Comparison of ENCODE assay signal across 25 mouse cellular contexts in the genomic region with DNA sequence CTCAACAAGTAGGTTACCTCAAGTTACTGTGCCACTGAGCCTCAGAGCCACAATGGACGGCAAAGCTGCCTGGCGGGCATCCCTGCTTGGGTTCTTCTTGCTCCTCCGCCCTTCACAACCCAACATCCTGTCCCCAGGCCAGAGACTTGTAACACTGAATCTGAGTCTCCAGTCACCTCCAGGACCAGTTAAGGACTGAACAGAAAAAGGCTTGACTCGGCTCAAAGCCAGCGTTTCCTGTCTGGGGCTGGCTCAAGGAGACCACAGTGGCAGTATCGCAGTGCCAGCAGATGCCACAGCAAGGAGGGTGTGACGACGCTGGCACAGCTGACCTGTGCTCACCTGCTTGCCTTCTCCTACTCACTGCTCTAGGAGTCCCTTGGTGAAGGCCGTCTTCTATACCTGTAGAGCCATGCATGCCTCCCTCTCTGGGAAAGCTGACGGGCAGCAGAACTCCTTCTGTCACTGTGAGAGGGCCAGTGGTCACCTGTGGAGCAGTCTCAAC. TPM values are rescaled to one million over a fixed set of nuclear protein-coding genes. Genes with fewer than 3 reads are reported as not detected.
A peak's percentile ranks its signal among the peaks of the same experiment; 100 is the strongest.
DNase-seq lines count a peak whose midpoint lies in the region; ATAC-seq and TF ChIP-seq lines count a peak whose summit lies in the region.
"Had no signal": no experiment of that assay in that cellular context is flagged by ENCODE, and none has a peak within 500 bp of the region (broad histone marks: within the 10 kb centered on the region; RNA-seq: fewer than 3 reads in every experiment).

No protein-coding gene starts in this region.

- no peak for TF ChIP-seq POLR2A in cerebellum, adult 2 months (IDR thresholded peaks at IDR 0.05; ENCODE audit: borderline replicate concordance, insufficient read depth, low read length)
- TF ChIP-seq POLR2A in myocyte (IDR thresholded peaks at IDR 0.05; ENCODE audit: insufficient read length, low read depth): no peak

- H3K27ac ChIP-seq in cerebellum, adult 2 months (ENCODE audit: insufficient read depth, low read length): no peak overlapping the region
- no peak overlapping the region for H3K27ac ChIP-seq in forebrain, embryonic 14.5 days (ENCODE audit: low read depth, low read length)
- H3K27ac ChIP-seq: embryonic facial prominence, embryonic 15.5 days; forebrain, embryonic 10.5 days; forebrain, embryonic 15.5 days; heart, embryonic 10.5 days; hindbrain, embryonic 14.5 days had no signal

- H3ac ChIP-seq in myocyte (ENCODE audit: control insufficient read depth, insufficient read length): no peak overlapping the region

- DNase-seq in cerebellum, postnatal 10 days: peak; percentile 32 to 44
- DNase-seq in cerebellum, adult 2 months: no peak
- DNase-seq in forebrain, embryonic 14.5 days (ENCODE audit: low spot score): no peak
- DNase-seq: adrenal gland, postnatal 14 days; cerebellum, adult 8-10 months; embryo, embryonic 11 days; gastrocnemius, postnatal 36 days; heart, adult 18-20 months; heart, postnatal 10 days; heart, postnatal 4 days had no signal

- no peak overlapping the region for H3K9ac ChIP-seq in forebrain, embryonic 14.5 days (ENCODE audit: low read length)
- H3K9ac ChIP-seq: embryonic facial prominence, embryonic 15.5 days; forebrain, embryonic 15.5 days; hindbrain, embryonic 14.5 days had no signal

- H3K4me1 ChIP-seq in cerebellum, adult 2 months (ENCODE audit: control insufficient read depth, insufficient read depth, low read length): peaks cover 38% of the 10 kb centered on the region
- H3K4me1 ChIP-seq in megakaryocyte, embryonic 14.5 days: peaks cover 67% of the 10 kb centered on the region
- H3K4me1 ChIP-seq in forebrain, embryonic 14.5 days (ENCODE audit: control insufficient read depth, insufficient read depth, low read length): no peaks in the 10 kb centered on the region
- H3K4me1 ChIP-seq: embryonic facial prominence, embryonic 15.5 days; forebrain, embryonic 10.5 days; forebrain, embryonic 15.5 days had no signal

- H3K36me3 ChIP-seq in megakaryocyte, embryonic 14.5 days (replicated peaks; ENCODE audit: low read length): peaks cover 100% of the 10 kb centered on the region
- peaks cover 74% of the 10 kb centered on the region for H3K36me3 ChIP-seq in myocyte (ENCODE audit: control insufficient read depth, insufficient read depth)
- peaks cover 98% of the 10 kb centered on the region for H3K36me3 ChIP-seq in forebrain, embryonic 14.5 days (ENCODE audit: control insufficient read depth, insufficient read depth, low read length)

- TF ChIP-seq CTCF in cerebellum, adult 2 months (IDR thresholded peaks at IDR 0.05; ENCODE audit: borderline replicate concordance, insufficient read depth, low read depth, low read length): no peak

- no peak overlapping the region for H3K4me3 ChIP-seq in cerebellum, adult 2 months (replicated peaks; ENCODE audit: insufficient read depth, low read depth, low read length)
- H3K4me3 ChIP-seq in megakaryocyte, embryonic 14.5 days (replicated peaks): peak overlapping the region; percentile 59
- no peak overlapping the region for H3K4me3 ChIP-seq in myocyte
- no peak overlapping the region for H3K4me3 ChIP-seq in forebrain, embryonic 14.5 days (ENCODE audit: low read depth, low read length)
- H3K4me3 ChIP-seq: embryonic facial prominence, embryonic 15.5 days; erythroblast, embryonic 14.5 days; forebrain, embryonic 10.5 days; forebrain, embryonic 15.5 days; heart, embryonic 10.5 days had no signal

- no peaks in the 10 kb centered on the region for H3K79me2 ChIP-seq in myocyte (ENCODE audit: control insufficient read depth, insufficient read depth)

- H3K4me2 ChIP-seq in myocyte (ENCODE audit: low read depth): no peak overlapping the region
- no peak overlapping the region for H3K4me2 ChIP-seq in forebrain, embryonic 14.5 days (ENCODE audit: low read length)
- H3K4me2 ChIP-seq: embryonic facial prominence, embryonic 15.5 days; forebrain, embryonic 15.5 days; hindbrain, embryonic 14.5 days had no signal

- no peaks in the 10 kb centered on the region for H3K9me3 ChIP-seq in megakaryocyte, embryonic 14.5 days
- H3K9me3 ChIP-seq in forebrain, embryonic 14.5 days (replicated peaks; ENCODE audit: control insufficient read depth, low read length): no peaks in the 10 kb centered on the region
- H3K9me3 ChIP-seq: embryonic facial prominence, embryonic 15.5 days; forebrain, embryonic 10.5 days; forebrain, embryonic 15.5 days; heart, embryonic 10.5 days had no signal

- 66% methylated on average over 10 of the region's 10 CpGs for WGBS in cerebellum, adult 2 months
- WGBS in forebrain, embryonic 14.5 days: 91% methylated on average over 10 of the region's 10 CpGs

- H3K27me3 ChIP-seq in cerebellum, adult 2 months (ENCODE audit: control insufficient read depth, insufficient read depth, low read length): no peaks in the 10 kb centered on the region
- H3K27me3 ChIP-seq in megakaryocyte, embryonic 14.5 days (replicated peaks): no peaks in the 10 kb centered on the region
- H3K27me3 ChIP-seq in myocyte (ENCODE audit: control insufficient read depth, insufficient read depth, insufficient read length): no peaks in the 10 kb centered on the region
- no peaks in the 10 kb centered on the region for H3K27me3 ChIP-seq in forebrain, embryonic 14.5 days (replicated peaks; ENCODE audit: control insufficient read depth, insufficient read depth, low read length)
- H3K27me3 ChIP-seq: CH12.LX; embryonic facial prominence, embryonic 15.5 days; forebrain, embryonic 15.5 days; Patski had no signal

- no peak for ATAC-seq in megakaryocyte, adult 5-6 weeks (ENCODE audit: poor library complexity, severe bottlenecking)
- ATAC-seq in forebrain, embryonic 14.5 days: no peak
- ATAC-seq in granulocyte monocyte progenitor cell, adult 5-6 weeks (replicated peaks; ENCODE audit: poor library complexity, severe bottlenecking): no peak
- ATAC-seq: activated CD4-positive, CD25-positive, alpha-beta regulatory T cell, adult 4 months; forebrain, embryonic 15.5 days; Patski had no signal

TF ChIP-seq in myocyte, 11 proteins besides CTCF, POLR2A, EP300 and RAD21:
- no peak for TF ChIP-seq REST (IDR thresholded peaks at IDR 0.05; ENCODE audit: insufficient read depth, insufficient read length)
- TF ChIP-seq POLR2AphosphoS2 (IDR thresholded peaks at IDR 0.05; ENCODE audit: insufficient read length, low read depth): peak; percentile 57

RNA-seq across cellular contexts. Expression of a gene that starts 15.3 kb away (rescaled TPM):
- 65.4 and 69.9 TPM in 2 replicates for polyA plus RNA-seq in cerebellum, adult 2 months (2012; rRNA removed)
- polyA plus RNA-seq in megakaryocyte, embryonic 14.5 days (2012; ENCODE audit: insufficient read depth, low replicate concordance): 0.89 TPM in 1 of 2 replicates, not detected in the other
- 0.14 TPM in 1 of 2 replicates, not detected in the other for total RNA-seq in megakaryocyte, adult 5-6 weeks (2015)
- total RNA-seq in megakaryocyte, adult 5-6 weeks (2017): not detected in 2 replicates
- polyA plus RNA-seq in myocyte (2012; fragmentation: generic; extraction: Trizol): 0.13 TPM
- polyA plus RNA-seq in forebrain, embryonic 14.5 days (2014; fragmentation: Nextera tagmentation; extraction: Ambion mirVana): 0.61 and 0.77 TPM in 2 replicates
- not detected in 2 replicates for total RNA-seq in granulocyte monocyte progenitor cell, adult 5-6 weeks (2014; fragmentation: Nextera tagmentation)
- not detected in 2 replicates for total RNA-seq in granulocyte monocyte progenitor cell, adult 5-6 weeks (2017)
- total RNA-seq: gastrocnemius, adult 8-10 months; gastrocnemius, postnatal 36 days had no signal
- polyA plus RNA-seq: activated CD4-positive, CD25-positive, alpha-beta regulatory T cell, adult 4 months had no signal

RNA-seq across cellular contexts. Expression of a gene that starts 26.9 kb away (rescaled TPM):
- polyA plus RNA-seq in cerebellum, adult 2 months (2012; rRNA removed): 0.89 and 0.93 TPM in 2 replicates
- polyA plus RNA-seq in megakaryocyte, embryonic 14.5 days (2012; ENCODE audit: insufficient read depth, low replicate concordance): not detected in 2 replicates
- 1.8 and 2.7 TPM in 2 replicates for total RNA-seq in megakaryocyte, adult 5-6 weeks (2015)
- 1.0 and 1.5 TPM in 2 replicates for total RNA-seq in megakaryocyte, adult 5-6 weeks (2017)
- polyA plus RNA-seq in myocyte (2012; fragmentation: generic; extraction: Trizol): 0.14 TPM
- 0.14 and 0.19 TPM in 2 replicates for polyA plus RNA-seq in forebrain, embryonic 14.5 days (2014; fragmentation: Nextera tagmentation; extraction: Ambion mirVana)
- total RNA-seq in granulocyte monocyte progenitor cell, adult 5-6 weeks (2014; fragmentation: Nextera tagmentation): 0.49 TPM in 1 of 2 replicates, not detected in the other
- 0.46 TPM in 1 of 2 replicates, not detected in the other for total RNA-seq in granulocyte monocyte progenitor cell, adult 5-6 weeks (2017)
- total RNA-seq: gastrocnemius, adult 8-10 months; gastrocnemius, postnatal 36 days had no signal
- polyA plus RNA-seq: forebrain, embryonic 10.5 days had no signal

RNA-seq across cellular contexts. Expression of a gene that starts 47.2 kb away (rescaled TPM):
- polyA plus RNA-seq in cerebellum, adult 2 months (2012; rRNA removed): 3.2 and 3.6 TPM in 2 replicates
- polyA plus RNA-seq in megakaryocyte, embryonic 14.5 days (2012; ENCODE audit: insufficient read depth, low replicate concordance): 9.2 and 32.0 TPM in 2 replicates
- total RNA-seq in megakaryocyte, adult 5-6 weeks (2015): 20.3 and 32.9 TPM in 2 replicates
- total RNA-seq in megakaryocyte, adult 5-6 weeks (2017): 10.0 and 19.5 TPM in 2 replicates
- 28.1 TPM for polyA plus RNA-seq in myocyte (2012; fragmentation: generic; extraction: Trizol)
- 42.4 and 63.9 TPM in 2 replicates for polyA plus RNA-seq in forebrain, embryonic 14.5 days (2014; fragmentation: Nextera tagmentation; extraction: Ambion mirVana)
- total RNA-seq in granulocyte monocyte progenitor cell, adult 5-6 weeks (2014; fragmentation: Nextera tagmentation): 15.1 and 39.8 TPM in 2 replicates
- 21.9 and 22.0 TPM in 2 replicates for total RNA-seq in granulocyte monocyte progenitor cell, adult 5-6 weeks (2017)
- total RNA-seq: gastrocnemius, adult 8-10 months had no signal

RNA-seq across cellular contexts. Expression of a gene that starts 50.3 kb away (rescaled TPM):
- 104 and 105 TPM in 2 replicates for polyA plus RNA-seq in cerebellum, adult 2 months (2012; rRNA removed)
- polyA plus RNA-seq in megakaryocyte, embryonic 14.5 days (2012; ENCODE audit: insufficient read depth, low replicate concordance): 351 and 1,948 TPM in 2 replicates
- 39.0 and 40.7 TPM in 2 replicates for total RNA-seq in megakaryocyte, adult 5-6 weeks (2015)
- 39.8 and 40.7 TPM in 2 replicates for total RNA-seq in megakaryocyte, adult 5-6 weeks (2017)
- polyA plus RNA-seq in myocyte (2012; fragmentation: generic; extraction: Trizol): 285 TPM
- polyA plus RNA-seq in forebrain, embryonic 14.5 days (2014; fragmentation: Nextera tagmentation; extraction: Ambion mirVana): 99.6 and 139 TPM in 2 replicates
- 19.0 and 24.3 TPM in 2 replicates for total RNA-seq in granulocyte monocyte progenitor cell, adult 5-6 weeks (2014; fragmentation: Nextera tagmentation)
- 16.5 and 17.5 TPM in 2 replicates for total RNA-seq in granulocyte monocyte progenitor cell, adult 5-6 weeks (2017)

RNA-seq across cellular contexts. Expression of a gene that starts 54.9 kb away (rescaled TPM):
- polyA plus RNA-seq in cerebellum, adult 2 months (2012; rRNA removed): 195 and 218 TPM in 2 replicates
- polyA plus RNA-seq in megakaryocyte, embryonic 14.5 days (2012; ENCODE audit: insufficient read depth, low replicate concordance): 0.06 TPM in 1 of 2 replicates, not detected in the other
- total RNA-seq in megakaryocyte, adult 5-6 weeks (2015): not detected in 2 replicates
- not detected in 2 replicates for total RNA-seq in megakaryocyte, adult 5-6 weeks (2017)
- polyA plus RNA-seq in myocyte (2012; fragmentation: generic; extraction: Trizol): not detected
- 13.2 and 19.3 TPM in 2 replicates for polyA plus RNA-seq in forebrain, embryonic 14.5 days (2014; fragmentation: Nextera tagmentation; extraction: Ambion mirVana)
- not detected in 2 replicates for total RNA-seq in granulocyte monocyte progenitor cell, adult 5-6 weeks (2014; fragmentation: Nextera tagmentation)
- not detected in 2 replicates for total RNA-seq in granulocyte monocyte progenitor cell, adult 5-6 weeks (2017)
- total RNA-seq: CH12.LX; gastrocnemius, adult 8-10 months; gastrocnemius, postnatal 36 days; heart, adult 18-20 months; heart, postnatal 10 days; heart, postnatal 4 days had no signal
- polyA plus RNA-seq: activated CD4-positive, CD25-positive, alpha-beta regulatory T cell, adult 4 months; embryonic facial prominence, embryonic 15.5 days; erythroblast, embryonic 14.5 days; forebrain, embryonic 10.5 days; heart, embryonic 10.5 days; heart, embryonic 14.5 days; Patski had no signal

Comparison
In these comparisons a context has a peak if more than half of its experiments do, and no peak if none do; other contexts are left out.
1. DNase-seq: peak in cerebellum, postnatal 10 days (2 of 2); none in cerebellum, adult 2 months (0 of 2) and forebrain, embryonic 14.5 days (single experiment).
2. RNA of a gene that starts 15.3 kb away (polyA plus RNA-seq): 65.4 to 69.9 TPM in cerebellum, adult 2 months; 0.89 TPM in megakaryocyte, embryonic 14.5 days, 0.61 to 0.77 TPM in forebrain, embryonic 14.5 days and 0.13 TPM in myocyte (single experiment); every median in the first group is over 10 times any median in the second.